Mouse (Mus musculus) heart, embryonic 11.5 days (tissue): ENCODE data around the gene Urad. TPM values are rescaled to one million over a fixed set of nuclear protein-coding genes. Genes with fewer than 3 reads are reported as not detected.

ENCODE experiments used
- ATAC-seq: fragments of 200-750 bp; cut with Nextera tagmentation; replicated peaks from 2 replicates; pipeline ENCODE4 v1.8.0; 2017; ENCODE audit warnings: moderate library complexity; ENCODE audit not compliant: insufficient number of reproducible peaks, low FRiP score, low TSS enrichment
- H3K27ac ChIP-seq: fragments of 300-500 bp; sonication (generic); 2 replicates; pipeline ENCODE4 v1.5.1; 2014; ENCODE audit warnings: mild to moderate bottlenecking, low read depth, low read length
- H3K27me3 ChIP-seq: fragments of 300-500 bp; sonication (generic); 2 replicates; pipeline ENCODE4 v1.6.1; 2014; ENCODE audit warnings: mild to moderate bottlenecking, low read length, mixed read lengths; ENCODE audit not compliant: control insufficient read depth, insufficient read depth
- H3K36me3 ChIP-seq: fragments of 300-500 bp; sonication (generic); 2 replicates; pipeline ENCODE4 v1.6.1; 2014; ENCODE audit warnings: mild to moderate bottlenecking, low read length, moderate library complexity, mixed read lengths; ENCODE audit not compliant: control insufficient read depth, insufficient read depth
- H3K4me1 ChIP-seq: fragments of 300-500 bp; sonication (generic); 2 replicates; pipeline ENCODE4 v1.6.1; 2014; ENCODE audit warnings: low read length; ENCODE audit not compliant: control insufficient read depth, insufficient read depth
- H3K4me2 ChIP-seq: fragments of 300-500 bp; sonication (generic); 2 replicates; pipeline ENCODE4 v1.6.1; 2014; ENCODE audit warnings: mild to moderate bottlenecking, moderate library complexity
- H3K4me3 ChIP-seq: fragments of 300-500 bp; sonication (generic); 2 replicates; pipeline ENCODE4 v1.5.1; 2014; ENCODE audit warnings: low read depth, low read length
- H3K9ac ChIP-seq: fragments of 300-500 bp; sonication (generic); 2 replicates; pipeline ENCODE4 v1.6.1; 2014; ENCODE audit warnings: mild to moderate bottlenecking, low read depth, low read length, moderate library complexity
- H3K9me3 ChIP-seq: fragments of 300-500 bp; sonication (generic); replicated peaks from 2 replicates; pipeline ENCODE4 v1.6.1; 2016; ENCODE audit warnings: low read length; ENCODE audit not compliant: control insufficient read depth
- WGBS: fragments of 180-500 bp; shearing (Covaris S2); extraction: QIAGEN DNeasy Blood & Tissue Kit; methylation state at CpG from one replicate; pipeline ENCODE4 v1.1.7; 2014; ENCODE audit not compliant: insufficient replicate concordance; 5-methylcytosine and 5-hydroxymethylcytosine counted together
- polyA plus RNA-seq: library from polyadenylated mRNA; unstranded; fragments of >200 nt; fragmentation: Nextera tagmentation; extraction: Ambion mirVana; gene quantifications from 2 replicates; pipeline ENCODE4 v1.2.1, GENCODE M21; 2014

Urad gene
- polyA plus RNA-seq: not detected in 2 replicates

- ATAC-seq: no peak
- H3K36me3 ChIP-seq: no peaks in the 10 kb centered on the region
- H3K4me1 ChIP-seq: no peaks in the 10 kb centered on the region
- H3K4me3 ChIP-seq: no peak within 1 kb of the TSS
- no peaks in the 10 kb centered on the region for H3K9me3 ChIP-seq
- WGBS: 67% methylated on average over 8 of the region's 8 CpGs
- H3K9ac ChIP-seq: no peak within 1 kb of the TSS
- H3K27ac ChIP-seq: no peak within 1 kb of the TSS
- no peak within 1 kb of the TSS for H3K4me2 ChIP-seq
- peaks cover 51% of the 10 kb centered on the region for H3K27me3 ChIP-seq
These were observed at the start of gene Urad for GRCm38 (mm10) chr5:147322183-147322582. Gene Urad, minus strand, starts transcription at chr5:147322440.

GRCm38 (mm10) chr5:147370276-147370675 lies 48.0 kb upstream of the Urad start:
- Histone ChIP-seq H3K27ac (no peak overlapping the region), H3K4me3 (no peak overlapping the region), H3K4me1 (no peaks in the 10 kb centered on the region), H3K27me3 (no peaks in the 10 kb centered on the region), H3K4me2 (no peak overlapping the region), H3K9ac (no peak overlapping the region), H3K9me3 (no peaks in the 10 kb centered on the region), H3K36me3 (no peaks in the 10 kb centered on the region)
- WGBS: 79% methylated on average over 8 of the region's 8 CpGs
- ATAC-seq: no peak

GRCm38 (mm10) chr5:147368221-147368620 lies 46.0 kb upstream of the Urad start:
- Histone ChIP-seq H3K36me3 (no peaks in the 10 kb centered on the region), H3K4me2 (no peak overlapping the region), H3K27me3 (no peaks in the 10 kb centered on the region), H3K27ac (no peak overlapping the region), H3K4me3 (no peak overlapping the region), H3K9ac (no peak overlapping the region), H3K9me3 (no peaks in the 10 kb centered on the region), H3K4me1 (no peaks in the 10 kb centered on the region)
- no peak for ATAC-seq
- 89% methylated on average over 6 of the region's 6 CpGs for WGBS

- Histone ChIP-seq H3K4me2 (no peak overlapping the region), H3K4me3 (no peak overlapping the region), H3K27ac (no peak overlapping the region), H3K9me3 (no peaks in the 10 kb centered on the region), H3K9ac (no peak overlapping the region), H3K4me1 (no peaks in the 10 kb centered on the region), H3K36me3 (no peaks in the 10 kb centered on the region), H3K27me3 (no peaks in the 10 kb centered on the region)
- no peak for ATAC-seq
- WGBS: 64% methylated on average over 16 of the region's 16 CpGs
These were observed 43.9 kb upstream of the Urad start for GRCm38 (mm10) chr5:147365995-147366765.

DNA sequence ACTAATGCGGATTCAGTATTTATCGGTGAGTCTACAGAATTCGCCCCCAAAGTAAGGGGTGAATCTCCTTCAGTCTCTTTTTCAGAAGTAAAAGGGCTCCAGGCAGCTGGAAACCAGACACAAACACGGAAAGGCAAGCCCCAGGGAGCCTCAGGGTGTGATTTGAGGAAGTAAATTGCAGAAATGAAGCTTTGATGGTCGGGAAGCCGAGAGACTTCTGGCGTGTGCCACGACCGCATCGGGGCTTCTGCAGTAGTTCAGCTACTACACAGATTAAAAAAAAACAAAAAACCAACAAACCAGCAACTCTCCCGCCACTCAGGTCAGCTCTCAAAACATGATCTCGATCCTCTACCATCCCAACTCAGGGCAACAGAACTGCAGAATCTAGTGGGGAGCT lies 40.8 kb upstream of the Urad start:
- no peaks in the 10 kb centered on the region for H3K36me3 ChIP-seq
- ATAC-seq: no peak
- H3K4me2 ChIP-seq: no peak overlapping the region
- H3K4me3 ChIP-seq: no peak overlapping the region
- no peaks in the 10 kb centered on the region for H3K27me3 ChIP-seq
- no peaks in the 10 kb centered on the region for H3K9me3 ChIP-seq
- H3K9ac ChIP-seq: no peak overlapping the region
- H3K27ac ChIP-seq: no peak overlapping the region
- WGBS: 76% methylated on average over 12 of the region's 12 CpGs
- no peaks in the 10 kb centered on the region for H3K4me1 ChIP-seq

GRCm38 (mm10) chr5:147358481-147358880 lies 36.2 kb upstream of the Urad start:
- no peak overlapping the region for H3K4me3 ChIP-seq
- H3K9me3 ChIP-seq: no peaks in the 10 kb centered on the region
- no peaks in the 10 kb centered on the region for H3K27me3 ChIP-seq
- no peak overlapping the region for H3K4me2 ChIP-seq
- no peak overlapping the region for H3K9ac ChIP-seq
- WGBS: 85% methylated on average over 11 of the region's 11 CpGs
- no peak for ATAC-seq
- no peak overlapping the region for H3K27ac ChIP-seq
- no peaks in the 10 kb centered on the region for H3K4me1 ChIP-seq
- H3K36me3 ChIP-seq: no peaks in the 10 kb centered on the region

- H3K27me3 ChIP-seq: no peaks in the 10 kb centered on the region
- H3K9ac ChIP-seq: no peak overlapping the region
- no peak for ATAC-seq
- H3K9me3 ChIP-seq: no peaks in the 10 kb centered on the region
- H3K36me3 ChIP-seq: no peaks in the 10 kb centered on the region
- H3K4me2 ChIP-seq: no peak overlapping the region
- 41% methylated on average over 3 of the region's 3 CpGs for WGBS
- no peak overlapping the region for H3K4me3 ChIP-seq
- H3K4me1 ChIP-seq: no peaks in the 10 kb centered on the region
- H3K27ac ChIP-seq: no peak overlapping the region
These were observed 35.3 kb upstream of the Urad start for GRCm38 (mm10) chr5:147357536-147357935.

- Histone ChIP-seq H3K27ac (no peak overlapping the region), H3K36me3 (no peaks in the 10 kb centered on the region), H3K27me3 (no peaks in the 10 kb centered on the region), H3K4me1 (no peaks in the 10 kb centered on the region), H3K9ac (no peak overlapping the region), H3K9me3 (no peaks in the 10 kb centered on the region), H3K4me2 (no peak overlapping the region), H3K4me3 (no peak overlapping the region)
- no peak for ATAC-seq
- WGBS: 90% methylated on average over 13 of the region's 13 CpGs
These were observed 34.2 kb upstream of the Urad start for GRCm38 (mm10) chr5:147356260-147357055.
